Mouse (Mus musculus) spleen, adult 2 months (tissue): ENCODE results near the gene Slc9a4.

ENCODE experiments used
- CTCF ChIP-seq: fragments of 200-500 bp; IDR thresholded peaks from 2 replicates; pipeline ENCODE4 v1.5.1; 2011; ENCODE audit warnings: mild to moderate bottlenecking, inconsistent platforms; ENCODE audit not compliant: insufficient read depth, insufficient read length, insufficient replicate concordance; ENCODE audit errors: extremely low read depth
- POLR2A ChIP-seq: fragments of 200-500 bp; IDR thresholded peaks from 2 replicates; pipeline ENCODE4 v1.6.1; 2011; ENCODE audit warnings: low read depth, low read length, inconsistent platforms

GRCm38 (mm10) chr1:40547762-40548161 lies 32.1 kb upstream of the Slc9a4 start:
- no peak for TF ChIP-seq CTCF
- TF ChIP-seq POLR2A, result no peak
